Mouse (Mus musculus): ENCODE data around the gene 2210407C18Rik.

2210407C18Rik gene

GRCm38 (mm10) chr11:58602800-58603560 is 12.9 kb downstream of the 2210407C18Rik start:
- in situ Hi-C loops (cut with MboI, MseI): no loop called here

- in situ Hi-C loops (cut with MboI, MseI): no loop called here
These were observed 13.8 kb downstream of the 2210407C18Rik start for GRCm38 (mm10) chr11:58602062-58602461.

- in situ Hi-C loops (cut with MboI, MseI): no loop called here
These were observed 18.0 kb downstream of the 2210407C18Rik start for GRCm38 (mm10) chr11:58597837-58598236.

- in situ Hi-C loops (cut with MboI, MseI): no loop called here
These were observed 21.1 kb downstream of the 2210407C18Rik start, which contains the start of gene Olfr324 for GRCm38 (mm10) chr11:58594814-58595213. Olfr324 (plus strand) TSS chr11:58595114.

GRCm38 (mm10) chr11:58588620-58589250 is 27.1 kb downstream of the 2210407C18Rik start:
- in situ Hi-C loops (cut with MboI, MseI): loop anchor here in 1 of 2 experiments (5.0 kb wide), 1 partner anchor 191 kb away; no protein-coding TSS in a partner anchor

GRCm38 (mm10) chr11:58587898-58588348 is 28.0 kb downstream of the 2210407C18Rik start:
- in situ Hi-C loops (cut with MboI, MseI): loop anchor here in 1 of 2 experiments (5.0 kb wide), 1 partner anchor 191 kb away; no protein-coding TSS in a partner anchor

- in situ Hi-C loops (cut with MboI, MseI): no loop called here
These were observed 37.2 kb downstream of the 2210407C18Rik start for GRCm38 (mm10) chr11:58578636-58579035.

- in situ Hi-C loops (cut with MboI, MseI): no loop called here
These were observed 38.4 kb downstream of the 2210407C18Rik start, which contains the start of gene Olfr325 for GRCm38 (mm10) chr11:58577430-58577829. Olfr325 (plus strand) TSS chr11:58577730.

- in situ Hi-C loops (cut with MboI, MseI): no loop called here
These were observed 45.5 kb downstream of the 2210407C18Rik start, which contains the start of gene Olfr224 for GRCm38 (mm10) chr11:58570405-58570804. Olfr224 (minus strand) TSS chr11:58570553.

Measured in T-helper 17 cell (primary cell).